Mouse (Mus musculus) cerebellum, adult 8-10 months (tissue): ENCODE data around the gene Lingo1.

ENCODE experiments used
- DNase-seq: peaks from one replicate; pipeline ENCODE4 v3.0.0; 2022

Gene Lingo1

DNA sequence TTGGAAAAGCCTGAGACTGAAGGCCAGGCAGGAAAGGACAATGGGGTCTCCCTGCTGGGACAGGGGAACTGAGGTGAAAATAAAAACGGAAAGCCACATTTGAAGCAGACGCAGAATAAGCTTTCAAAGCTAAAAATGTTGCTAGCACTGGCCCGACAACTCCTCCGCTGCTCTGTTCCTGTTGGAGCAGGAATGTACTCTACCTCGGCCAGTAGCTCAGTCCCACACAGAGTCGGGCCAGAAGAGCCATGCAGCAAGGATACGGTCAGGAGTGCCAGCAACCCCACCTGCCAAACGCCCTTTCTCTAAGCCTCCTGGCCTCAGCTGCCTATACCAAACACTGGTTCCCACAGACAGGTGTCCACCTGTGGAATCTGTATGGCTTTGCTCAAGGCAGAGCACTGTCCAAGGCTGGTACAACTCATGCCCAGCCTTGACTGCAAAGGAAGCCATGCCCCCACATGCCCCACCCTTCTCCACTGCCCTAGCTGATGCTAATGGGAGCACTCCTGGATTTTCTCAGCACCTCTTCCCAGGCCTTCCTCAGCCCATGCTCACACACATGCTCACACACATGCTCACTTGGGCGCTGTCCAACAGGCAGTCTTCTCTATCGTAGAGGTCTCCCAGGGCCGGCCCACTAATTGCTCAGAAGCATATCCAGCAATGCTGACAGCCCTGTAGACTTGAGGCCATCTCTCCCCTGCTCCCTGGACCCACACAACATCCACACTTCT is 74.0 kb downstream of the Lingo1 start:
- no peak for DNase-seq

DNA sequence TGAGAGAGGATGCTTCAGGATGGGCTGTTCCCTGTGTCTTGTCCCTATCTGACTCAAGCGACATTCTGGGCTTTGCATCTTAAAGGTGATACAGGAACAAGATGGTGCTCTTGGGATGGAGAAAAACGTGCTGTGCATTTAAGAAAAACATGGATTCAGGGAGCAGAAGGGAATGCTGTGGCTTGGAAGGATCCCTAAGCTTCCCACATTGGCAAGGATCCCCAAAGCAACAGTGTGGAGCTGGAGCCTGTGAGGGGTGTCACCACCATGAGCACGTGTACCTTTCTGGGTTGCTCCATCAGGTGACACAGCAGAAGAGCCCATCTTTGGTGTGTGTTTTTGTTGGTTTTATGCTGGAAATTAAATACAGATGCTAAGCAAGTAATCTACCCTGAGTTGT is 77.3 kb downstream of the Lingo1 start:
- no peak for DNase-seq

DNA sequence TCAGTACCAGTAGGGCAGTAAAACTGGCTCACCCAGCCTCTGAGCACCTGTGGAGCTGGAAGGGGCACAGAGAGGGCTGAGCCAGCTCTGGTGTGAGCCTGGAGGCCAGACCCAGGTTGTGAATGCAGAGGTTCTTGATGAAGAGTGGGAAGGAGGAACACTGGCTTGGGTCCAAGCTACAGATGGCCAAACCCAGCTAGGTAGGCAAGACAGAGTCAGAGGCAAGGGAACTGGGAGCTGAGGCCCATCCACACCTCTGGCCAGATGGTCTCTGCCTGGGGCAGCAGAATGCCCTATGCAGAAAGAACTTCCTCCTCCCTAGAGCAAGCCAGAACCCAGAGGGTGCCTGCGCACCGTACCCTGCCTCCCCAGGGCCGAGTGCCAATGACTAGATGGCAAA is 79.7 kb downstream of the Lingo1 start:
- peak; percentile 30 for DNase-seq

DNA sequence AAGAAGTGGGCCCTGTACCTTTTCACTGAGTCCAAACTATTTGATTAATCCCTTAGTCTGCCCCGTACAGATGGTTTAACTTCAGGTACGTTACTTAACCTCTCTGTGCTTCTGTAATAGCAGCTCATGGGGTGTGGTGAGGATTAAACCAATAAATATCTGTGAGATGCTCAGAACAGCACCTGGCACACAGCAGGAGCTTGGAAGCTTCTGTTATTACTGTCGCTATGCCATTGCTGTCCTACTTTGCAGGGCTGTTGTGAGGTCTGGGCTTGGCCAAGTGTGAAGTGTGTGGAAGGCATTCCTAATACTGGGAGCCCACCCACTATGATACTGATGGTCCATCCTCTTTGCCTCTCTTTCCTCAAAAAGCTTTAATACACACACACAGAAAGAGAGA is 80.2 kb downstream of the Lingo1 start:
- peak; percentile 32 for DNase-seq

DNA sequence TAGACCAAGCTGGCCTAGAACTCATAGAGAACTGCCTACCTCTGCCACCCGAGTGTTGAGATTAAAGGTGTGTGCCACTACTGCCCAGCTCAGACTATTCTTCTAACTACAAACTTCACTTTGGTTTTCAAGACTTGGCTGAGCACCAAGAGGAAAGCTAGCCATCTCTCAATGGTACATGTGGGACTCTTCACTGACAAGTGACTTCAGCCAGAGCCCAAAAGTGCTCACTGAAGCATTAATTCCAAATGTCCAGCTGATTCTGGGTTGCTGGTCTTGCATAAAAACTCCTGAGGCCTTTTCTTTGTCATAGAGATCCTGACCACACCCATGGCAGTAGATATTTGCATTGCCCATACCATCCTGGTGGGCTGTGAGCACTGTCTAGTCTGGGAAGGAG is 81.9 kb downstream of the Lingo1 start:
- no peak for DNase-seq

DNA sequence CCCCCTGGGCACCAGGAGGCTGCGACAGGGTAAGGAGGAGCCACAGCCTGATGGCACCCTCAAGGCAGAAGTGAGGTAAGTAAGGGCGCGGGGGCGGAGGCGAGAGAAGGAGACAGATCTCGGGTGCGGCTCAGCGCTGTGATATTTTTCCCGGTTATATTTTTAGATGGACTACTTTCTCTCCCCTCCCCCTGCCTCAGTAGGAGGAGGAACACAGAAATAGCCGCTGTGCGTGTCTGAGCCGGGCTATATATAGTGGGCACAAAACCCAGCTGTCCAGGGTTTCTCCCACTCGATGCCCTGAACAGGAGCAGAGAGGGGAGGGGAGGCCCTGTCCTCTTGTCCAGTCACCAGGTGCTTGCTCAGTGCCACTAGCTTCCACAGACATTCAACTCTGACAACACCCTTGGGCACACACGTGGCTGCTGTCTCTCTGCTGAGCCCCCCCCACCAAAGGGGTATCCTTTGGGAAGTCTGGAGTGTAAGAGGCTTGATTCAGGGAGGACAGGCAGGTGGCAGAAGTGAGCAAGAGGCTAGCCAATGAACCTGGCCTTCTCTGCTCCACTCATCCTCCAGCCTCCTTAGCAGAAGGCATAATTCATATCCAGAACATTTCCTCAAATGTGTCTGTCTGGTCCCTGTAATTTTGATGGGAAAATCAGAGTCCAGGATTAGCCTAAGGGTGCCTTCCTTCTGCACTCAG is 83.5 kb downstream of the Lingo1 start:
- DNase-seq, result no peak

DNA sequence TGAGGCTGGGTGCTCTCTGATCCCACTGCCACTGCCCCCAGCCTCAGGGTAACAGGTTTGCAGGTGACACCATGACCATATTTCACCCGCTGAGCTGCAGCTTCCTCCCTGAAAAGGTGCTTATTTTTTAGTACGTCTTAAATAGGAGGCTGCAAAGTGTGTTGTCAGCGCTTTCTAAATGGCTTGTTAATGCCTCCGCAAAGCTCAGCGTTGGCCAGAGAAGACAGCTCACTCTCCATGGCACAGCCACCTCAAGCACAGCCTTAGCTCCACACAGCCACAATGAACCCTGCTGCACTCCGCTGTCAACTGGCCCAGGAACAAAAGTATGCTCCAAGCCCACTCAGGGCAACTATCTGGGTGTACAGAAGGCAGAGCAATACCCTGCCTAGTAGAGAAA is 85.3 kb downstream of the Lingo1 start:
- no peak for DNase-seq

DNA sequence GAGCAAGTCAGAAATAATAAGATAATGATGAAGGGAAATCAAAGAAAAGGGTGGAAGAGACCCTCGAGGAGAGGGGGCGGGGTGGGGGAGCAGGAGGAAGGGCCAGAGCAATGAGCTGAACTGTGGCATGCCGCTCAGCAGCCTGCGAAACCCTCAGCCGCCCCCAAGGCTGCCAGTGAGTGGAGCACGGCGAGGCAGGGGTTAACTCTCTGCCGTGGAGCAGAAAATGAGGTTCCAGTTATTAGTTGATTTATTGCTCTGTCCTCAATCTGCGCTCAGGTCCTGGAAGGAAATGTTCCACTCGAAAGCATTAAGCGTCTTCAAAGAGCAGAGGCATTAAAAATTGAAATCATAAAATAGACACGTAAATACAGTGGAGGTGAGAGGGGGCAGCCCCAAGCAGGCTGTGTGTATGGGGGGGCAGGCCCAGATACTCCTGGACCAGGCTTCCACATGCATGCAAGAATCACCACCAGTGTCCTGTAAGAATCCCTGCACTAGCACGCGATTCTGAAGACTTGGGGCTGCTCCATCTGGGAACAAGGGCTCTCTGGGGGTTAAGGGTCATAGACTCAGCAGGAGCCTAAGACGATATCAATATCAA is 89.7 kb downstream of the Lingo1 start:
- DNase-seq, result no peak

DNA sequence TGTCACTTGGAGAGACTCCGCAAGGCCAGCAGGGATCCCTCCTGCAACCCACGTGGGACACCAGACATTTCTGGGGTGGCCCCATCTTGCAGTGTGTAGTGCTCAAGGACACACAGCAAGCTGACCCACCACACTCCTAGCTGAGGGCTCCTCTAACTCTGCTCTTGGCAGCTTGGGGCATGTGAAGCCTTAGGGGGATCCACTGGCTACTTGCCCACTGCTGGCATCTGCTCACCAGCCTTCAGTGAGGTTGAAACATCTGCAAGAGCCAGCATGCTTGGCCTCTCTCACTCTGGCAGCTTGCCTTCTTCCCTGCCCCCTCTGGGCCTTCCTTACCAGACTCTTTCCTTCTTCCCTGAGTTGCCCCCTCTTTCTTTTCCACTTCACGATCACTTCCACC is 94.9 kb downstream of the Lingo1 start:
- no peak for DNase-seq

DNA sequence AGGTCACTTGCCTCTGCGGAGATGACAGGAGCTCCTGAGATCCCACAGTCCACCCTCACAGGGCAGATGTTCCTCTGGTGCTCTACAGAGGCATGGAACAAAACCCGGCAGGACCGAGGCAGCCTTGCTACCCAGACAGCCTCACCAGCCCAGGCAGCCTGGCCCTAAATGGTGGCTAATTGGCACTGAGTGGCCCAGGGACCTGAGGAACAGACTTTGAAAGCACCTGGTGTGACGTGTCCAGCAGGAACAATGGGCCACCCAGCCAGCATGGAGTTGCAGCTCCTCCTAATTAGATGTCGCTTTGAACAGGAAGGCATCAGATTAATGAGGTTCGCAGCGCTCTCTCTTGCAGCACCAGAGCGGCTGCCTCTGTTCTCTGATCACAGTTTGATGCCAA is 95.4 kb downstream of the Lingo1 start:
- DNase-seq, result no peak

DNA sequence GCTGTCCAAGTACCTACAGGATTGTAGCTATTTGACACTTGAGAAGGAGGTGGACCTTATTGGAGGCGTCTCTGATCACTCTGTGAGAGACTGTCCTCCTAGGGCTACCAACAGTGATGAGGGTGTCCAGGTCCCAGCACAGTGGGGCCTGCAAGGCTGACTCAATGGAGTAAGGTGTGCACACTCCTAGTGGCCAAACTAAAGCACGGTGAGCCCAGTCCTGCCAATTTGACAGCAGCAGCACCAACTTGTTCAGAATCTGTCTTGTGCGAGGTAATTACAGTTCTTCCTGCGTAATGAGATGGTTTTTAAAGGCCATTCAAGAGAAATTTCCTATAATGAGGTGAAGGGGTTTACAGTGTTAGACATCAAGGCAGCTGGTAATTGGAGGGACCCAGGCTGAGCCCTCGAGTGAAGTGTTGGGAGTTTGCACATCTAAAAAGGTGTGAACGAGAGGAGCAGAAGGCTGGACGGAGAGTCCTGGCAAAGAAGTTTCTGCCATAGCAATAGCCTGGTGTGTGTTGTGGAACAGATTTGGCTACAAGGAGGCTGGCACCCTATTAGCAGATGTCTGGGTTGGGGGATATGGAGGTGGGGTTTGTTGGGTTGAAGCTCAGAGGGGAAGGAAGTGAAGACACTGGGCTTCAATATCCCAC is 97.4 kb downstream of the Lingo1 start:
- DNase-seq, result no peak

DNA sequence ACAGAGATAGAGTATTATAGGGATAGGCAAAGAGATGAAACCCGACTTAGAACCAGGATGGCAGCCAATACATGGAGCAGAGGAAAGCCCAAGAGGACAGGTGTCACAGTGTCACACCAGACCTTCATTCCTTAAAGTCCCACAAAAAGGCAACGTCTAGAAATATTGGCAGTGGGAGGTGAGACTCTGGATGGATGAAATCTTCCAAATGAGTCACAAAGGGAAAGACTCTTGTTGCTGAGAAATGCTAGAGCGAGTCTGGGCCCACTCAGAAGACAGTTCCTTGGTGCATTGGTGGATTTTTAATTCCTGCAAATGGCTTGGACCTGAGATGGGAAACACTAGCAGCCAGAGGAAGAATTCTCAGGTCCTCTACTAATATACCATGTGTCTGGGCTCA is 102.2 kb downstream of the Lingo1 start:
- DNase-seq, result no peak

DNA sequence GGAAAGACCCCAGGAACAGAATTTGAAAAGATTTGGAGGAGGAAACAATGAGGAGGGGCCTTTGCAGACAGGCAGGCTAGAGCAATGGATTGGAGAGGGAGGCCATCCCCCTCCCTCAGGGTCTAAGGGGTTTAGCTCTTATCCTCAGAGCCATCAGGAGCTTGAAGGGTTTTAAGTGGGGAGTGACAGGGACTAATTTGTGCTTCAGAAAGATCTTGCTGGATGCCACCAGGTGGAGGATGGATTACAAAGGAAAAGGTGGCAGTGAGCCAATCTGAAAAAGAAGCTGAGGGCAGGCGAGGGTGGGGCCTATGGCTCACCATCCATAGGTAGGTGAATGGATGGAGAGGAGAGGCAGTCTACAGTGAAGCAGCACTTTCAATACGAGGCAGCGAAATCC is 105.0 kb downstream of the Lingo1 start:
- no peak for DNase-seq

DNA sequence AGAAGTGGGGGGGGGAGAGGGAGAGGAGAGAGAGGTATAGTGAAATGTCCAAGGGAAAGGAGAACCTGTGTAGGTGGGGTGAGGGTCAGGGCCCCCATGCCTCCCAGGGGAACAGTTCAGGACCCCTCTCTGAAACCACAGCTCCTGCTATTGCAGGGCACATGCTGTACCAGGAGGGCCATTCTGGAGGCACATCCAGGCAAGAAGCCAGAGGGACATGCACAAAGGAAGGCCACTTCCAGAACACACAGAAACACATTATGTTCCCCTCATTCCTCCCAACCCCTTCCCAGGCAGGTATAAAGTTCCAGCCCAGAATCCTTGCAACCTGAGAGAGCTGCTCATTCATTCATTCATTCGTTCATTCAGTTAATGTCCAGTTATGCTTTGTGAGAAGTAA is 105.6 kb downstream of the Lingo1 start:
- DNase-seq, result no peak

DNA sequence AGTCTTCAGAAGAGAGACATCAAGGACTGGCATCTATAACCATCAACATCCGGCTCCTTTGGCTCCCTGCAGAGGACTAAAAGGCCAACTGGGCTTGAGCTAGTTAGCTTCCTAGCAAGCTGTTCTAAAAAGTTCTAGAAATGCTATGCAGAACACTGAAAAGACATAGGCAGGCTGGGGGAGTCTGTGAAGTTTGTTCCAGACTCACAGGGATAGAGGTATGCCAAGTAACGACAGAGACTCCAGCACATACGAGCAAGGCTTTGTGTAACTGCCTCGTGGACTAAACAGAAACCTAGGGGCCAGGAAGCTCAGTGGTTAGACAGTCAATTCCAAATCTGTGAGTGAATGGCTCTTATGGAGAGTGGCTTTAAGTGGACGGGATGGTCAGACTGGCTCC is 108.8 kb downstream of the Lingo1 start:
- DNase-seq, result no peak

DNA sequence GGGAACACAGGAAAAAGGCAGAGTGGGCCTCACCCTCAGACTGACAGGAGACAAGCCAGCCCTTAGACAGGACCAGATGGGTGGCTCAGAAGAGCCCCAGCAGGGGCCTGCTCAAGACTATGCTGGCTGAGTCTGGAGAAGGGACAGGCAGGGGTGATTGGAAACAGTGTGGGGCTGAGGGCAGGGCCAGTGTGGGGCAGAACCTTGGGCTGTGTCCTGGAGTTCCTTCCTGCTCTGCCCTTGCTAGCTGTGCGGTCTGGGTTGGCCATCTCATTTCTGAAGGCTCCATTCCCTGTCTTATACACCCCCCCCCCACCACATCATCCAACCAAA is 109.2 kb downstream of the Lingo1 start:
- DNase-seq, result no peak

DNA sequence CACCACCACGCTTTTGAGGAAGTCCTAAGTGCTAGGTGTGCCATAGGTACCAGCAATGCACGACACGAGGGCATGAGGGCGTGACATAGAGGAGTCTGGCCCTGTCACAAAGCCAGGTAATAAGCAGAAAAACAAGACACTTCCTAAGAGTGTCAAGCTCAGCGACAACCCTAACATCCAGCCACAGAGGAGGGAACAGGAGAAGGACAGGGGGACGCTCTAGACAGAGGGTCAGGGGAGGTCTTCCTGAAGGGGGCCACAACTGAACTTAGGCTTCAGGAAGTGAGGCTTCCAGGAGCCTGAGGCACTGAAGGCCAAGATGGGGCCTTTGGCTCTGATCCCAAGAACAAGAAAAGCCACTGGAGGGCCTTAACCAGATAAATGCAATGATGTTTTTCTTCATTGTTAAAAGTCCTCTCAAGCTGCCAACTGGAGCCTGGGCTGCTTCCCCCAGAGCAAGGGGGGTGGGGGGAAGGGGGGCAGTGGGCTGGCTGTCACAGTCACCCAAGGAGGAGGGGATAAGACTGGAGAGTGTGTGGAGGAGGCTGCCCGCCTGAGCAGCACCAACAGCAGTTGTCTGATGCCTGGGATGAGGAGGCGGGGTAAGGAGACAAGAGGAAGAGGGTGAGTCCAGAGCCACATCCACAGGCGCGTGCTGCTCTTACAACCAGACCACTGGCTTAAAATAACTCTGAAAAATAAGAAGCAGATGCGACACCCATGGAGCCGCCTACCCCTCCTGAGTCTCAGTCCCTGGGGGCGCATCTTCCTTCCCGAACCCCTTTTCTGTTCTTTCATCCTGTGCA is 109.7 kb downstream of the Lingo1 start:
- no peak for DNase-seq

DNA sequence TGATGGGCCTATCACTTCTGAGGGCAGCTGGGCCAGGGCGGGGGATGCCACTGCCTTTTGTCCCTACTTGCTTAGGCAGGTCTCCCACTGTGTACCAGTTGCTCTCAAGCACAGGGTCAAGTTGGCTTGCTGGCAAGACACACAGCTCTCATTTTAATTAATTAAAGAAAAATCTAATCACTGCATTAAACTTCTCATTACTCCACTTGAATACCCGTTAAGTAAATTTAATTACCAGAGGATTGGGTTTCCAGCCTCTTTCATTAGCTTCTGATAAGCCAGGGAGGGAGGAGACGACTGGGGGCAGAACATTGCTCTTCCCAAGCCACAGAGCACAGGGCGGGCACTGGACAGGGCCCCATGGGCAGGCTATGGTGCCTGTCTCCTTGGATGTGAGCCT is 113.4 kb downstream of the Lingo1 start:
- no peak for DNase-seq

DNA sequence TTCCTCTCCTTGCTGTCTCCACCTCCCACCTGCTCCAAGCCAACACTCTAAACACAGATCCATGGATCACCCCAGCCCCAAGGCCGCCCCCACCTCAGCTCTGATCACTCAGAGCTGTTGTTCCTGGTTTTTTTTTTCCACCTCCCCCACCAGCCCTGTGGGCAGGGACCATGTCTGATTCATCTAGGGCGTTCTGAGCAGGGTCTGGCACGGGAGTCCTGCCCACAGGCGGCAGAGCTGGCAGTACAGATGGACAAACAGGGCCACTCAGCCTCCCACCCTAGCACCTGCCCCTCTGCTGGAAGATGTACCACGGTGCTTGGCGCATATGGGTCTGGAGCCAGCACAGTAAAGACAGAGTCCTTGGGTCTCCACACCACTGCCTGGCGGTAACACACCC is 114.3 kb downstream of the Lingo1 start:
- DNase-seq, result no peak

DNA sequence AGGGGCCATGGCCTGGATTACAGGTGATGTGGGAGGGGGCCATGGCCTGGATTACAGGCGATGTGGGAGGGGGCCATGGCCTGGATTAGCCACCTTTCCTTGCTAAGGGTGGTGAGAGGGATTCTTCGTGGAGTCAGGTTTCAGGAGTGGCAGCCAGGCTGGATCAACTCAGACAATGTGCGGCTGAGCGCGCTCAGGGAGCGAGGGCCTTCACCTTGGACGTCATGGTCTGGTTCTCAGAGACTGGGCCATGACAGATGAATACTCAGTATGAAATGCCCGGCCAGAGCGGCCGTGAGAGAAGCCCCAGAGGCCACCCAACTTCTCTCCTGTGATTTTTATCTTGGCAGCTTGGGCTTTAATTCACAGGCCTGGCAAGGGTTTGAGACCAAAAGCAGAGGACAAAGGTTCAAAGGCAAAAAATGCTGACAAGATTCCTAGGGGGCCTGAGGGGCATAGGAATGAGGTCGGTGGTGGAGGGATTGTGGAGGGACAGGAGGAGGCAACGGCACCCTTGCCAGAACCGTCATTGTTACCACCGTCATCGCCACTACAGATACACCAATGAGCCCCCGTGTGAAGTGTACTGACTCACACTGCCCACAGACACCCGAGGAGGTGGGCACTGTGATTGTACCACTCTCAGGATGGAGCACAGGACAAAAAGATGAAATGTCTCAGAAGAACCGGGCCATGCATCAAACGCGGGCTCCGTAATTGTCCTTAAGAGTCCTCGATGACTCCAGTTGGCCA is 117.2 kb downstream of the Lingo1 start:
- no peak for DNase-seq

DNA sequence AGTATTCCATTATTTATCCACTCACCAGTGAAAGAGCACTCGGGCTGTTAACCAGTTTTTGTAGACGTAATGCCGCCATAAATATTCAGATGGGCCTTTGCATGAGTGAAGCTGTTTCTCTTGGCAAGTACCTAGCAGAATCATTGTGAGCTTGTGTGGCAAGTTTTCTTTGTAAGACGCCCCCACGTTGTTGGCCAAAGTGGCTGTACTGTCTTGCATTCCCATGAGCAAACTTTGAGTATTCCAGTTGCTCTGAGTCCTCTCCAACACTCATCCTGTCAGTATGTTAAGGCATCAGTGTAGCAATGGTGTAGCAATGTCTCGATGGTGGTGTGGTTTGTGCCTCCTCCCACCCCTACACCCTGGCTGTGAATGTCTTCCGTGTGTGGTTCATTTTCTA is 120.6 kb downstream of the Lingo1 start:
- DNase-seq, result no peak

DNA sequence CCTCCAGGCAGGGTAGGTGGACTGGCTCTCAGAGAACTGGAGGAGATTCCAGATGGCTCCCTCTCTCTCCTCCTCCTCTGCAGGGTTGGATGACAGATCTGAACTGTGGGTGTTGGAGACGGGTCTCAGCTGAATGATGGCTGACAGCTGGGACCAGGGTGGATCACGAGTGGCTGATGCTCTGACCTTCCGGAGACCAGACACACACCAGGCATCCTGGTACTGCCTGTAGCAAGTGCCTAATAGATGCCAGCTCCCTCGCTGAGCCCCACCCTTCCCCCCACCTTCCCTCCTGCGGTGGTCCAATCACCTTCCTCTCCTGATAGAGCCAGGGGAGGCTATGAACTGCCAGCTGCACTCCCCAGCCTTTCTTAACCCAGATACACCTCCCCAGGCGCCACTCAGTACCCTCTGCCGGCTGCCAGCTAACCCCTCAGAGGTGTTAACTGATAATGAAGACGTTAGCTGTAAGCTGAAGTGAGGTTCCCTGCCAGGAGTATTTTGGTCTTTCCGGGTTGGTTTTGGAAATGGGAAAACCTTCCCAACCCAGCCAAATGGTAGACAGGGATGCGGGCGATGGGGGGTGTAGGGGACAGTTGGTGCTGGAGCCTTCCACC is 126.6 kb downstream of the Lingo1 start:
- DNase-seq, result peak; percentile 45
